Mouse (Mus musculus): Measurements from ENCODE around the gene Olfr469. TPM values are rescaled to one million over a fixed set of nuclear protein-coding genes. Genes with fewer than 3 reads are reported as not detected.
"Not testable (repeated sequence)": the region's sequence is repeated elsewhere in the genome, so short reads cannot be mapped to it uniquely, and the experiment has no call there.

Gene Olfr469
- total RNA-seq (2021) = not detected
- long read RNA-seq = 0 reads

DNA sequence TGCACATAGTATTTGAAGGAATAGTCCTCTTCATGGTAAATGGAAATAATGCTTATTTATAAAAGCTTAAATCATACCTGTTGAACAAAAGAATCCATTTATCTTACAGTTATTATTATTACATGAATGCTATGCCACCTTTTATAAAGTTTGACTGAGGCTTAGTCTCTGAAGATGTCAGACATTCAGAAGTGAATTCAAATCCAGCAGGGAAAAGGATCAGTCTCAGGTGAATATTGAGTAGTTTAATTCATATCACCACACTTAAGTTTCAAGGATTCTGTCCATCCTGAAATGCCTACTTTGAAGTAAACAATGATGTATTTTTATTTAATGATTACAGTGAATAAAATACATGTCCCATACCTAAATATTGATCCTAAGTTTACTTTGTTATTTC, at the start of gene Olfr469:
Gene Olfr469, minus strand, starts transcription at position 101 of the 400 bp plus-strand sequence.
- DNase-seq (ENCODE audit: low spot score in 2 of 2) = not testable (repeated sequence)

DNA sequence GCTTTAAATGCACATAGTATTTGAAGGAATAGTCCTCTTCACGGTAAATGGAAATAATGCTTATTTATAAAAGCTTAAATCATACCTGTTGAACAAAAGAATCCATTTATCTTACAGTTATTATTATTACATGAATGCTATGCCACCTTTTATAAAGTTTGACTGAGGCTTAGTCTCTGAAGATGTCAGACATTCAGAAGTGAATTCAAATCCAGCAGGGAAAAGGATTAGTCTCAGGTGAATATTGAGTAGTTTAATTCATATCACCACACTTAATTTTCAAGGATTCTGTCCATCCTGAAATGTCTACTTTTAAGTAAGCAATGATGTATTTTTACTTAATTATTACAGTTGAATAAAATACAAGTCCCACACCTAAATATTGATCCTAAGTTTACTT, 22.0 kb upstream of the Olfr469 start, which contains the start of gene Olfr470:
Gene Olfr470, minus strand, starts transcription at position 101 of the 400 bp plus-strand sequence.
- not testable (repeated sequence) for DNase-seq (ENCODE audit: low spot score in 2 of 2)

DNA sequence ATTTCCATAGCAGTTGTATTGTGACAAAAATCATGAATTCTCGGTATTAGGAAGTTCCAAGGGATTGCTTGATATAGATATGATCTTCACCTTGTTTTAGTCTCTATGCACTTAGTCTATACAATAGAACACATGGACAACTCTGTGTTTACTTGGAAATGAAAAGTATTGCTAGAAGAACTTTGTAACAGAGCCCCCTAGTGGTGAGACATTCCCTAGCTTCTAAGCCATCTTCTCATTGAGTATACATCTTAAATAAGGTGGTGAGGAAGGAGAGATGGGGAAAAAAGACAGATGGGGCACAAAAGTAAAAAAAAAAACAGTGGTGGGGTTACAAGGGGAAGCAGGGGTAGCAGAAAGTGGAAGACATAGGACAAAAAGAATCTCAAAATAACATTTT, 16.4 kb upstream of the Olfr469 start:
- DNase-seq (ENCODE audit: low spot score in 2 of 2) = no peak

DNA sequence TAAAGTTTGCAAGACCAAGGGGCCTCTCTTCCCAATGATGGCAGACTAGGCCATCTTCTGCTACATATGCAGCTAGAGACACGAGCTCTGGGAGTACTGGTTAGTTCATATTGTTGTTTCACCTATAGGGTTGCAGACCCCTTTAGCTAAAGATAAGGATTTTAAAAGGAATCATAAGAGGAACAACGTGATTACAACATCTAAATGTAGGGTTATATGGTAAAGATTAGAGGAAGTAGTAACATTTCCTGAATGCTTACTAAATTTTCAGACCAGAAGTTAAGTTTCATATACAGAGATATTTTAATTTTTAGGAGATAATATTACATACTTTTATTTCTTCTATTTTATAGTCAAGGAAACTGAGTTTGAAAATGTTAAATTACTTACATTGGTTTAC, 1.5 kb downstream of the Olfr469 start:
- DNase-seq (ENCODE audit: low spot score in 2 of 2) = not testable (repeated sequence)

DNA sequence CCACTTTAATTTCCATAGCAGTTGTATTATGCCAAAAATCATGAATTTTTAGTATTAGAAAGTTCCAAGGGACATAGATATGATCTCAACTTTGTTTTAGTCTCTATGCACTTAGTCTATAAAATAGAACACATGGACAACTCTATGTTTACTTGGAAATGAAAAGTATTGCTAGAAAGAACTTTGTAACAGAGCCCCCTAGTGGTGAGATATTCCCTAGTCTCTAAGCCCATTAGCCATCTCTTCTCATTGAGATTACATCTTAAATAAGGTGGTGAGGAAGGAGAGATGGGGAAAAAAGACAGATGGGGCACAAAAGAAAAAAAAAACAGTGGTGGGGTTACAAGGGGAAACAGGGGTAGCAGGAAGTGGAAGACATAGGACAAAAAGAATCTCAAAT, 5.9 kb downstream of the Olfr469 start:
- no peak for DNase-seq (ENCODE audit: low spot score in 2 of 2)

DNA sequence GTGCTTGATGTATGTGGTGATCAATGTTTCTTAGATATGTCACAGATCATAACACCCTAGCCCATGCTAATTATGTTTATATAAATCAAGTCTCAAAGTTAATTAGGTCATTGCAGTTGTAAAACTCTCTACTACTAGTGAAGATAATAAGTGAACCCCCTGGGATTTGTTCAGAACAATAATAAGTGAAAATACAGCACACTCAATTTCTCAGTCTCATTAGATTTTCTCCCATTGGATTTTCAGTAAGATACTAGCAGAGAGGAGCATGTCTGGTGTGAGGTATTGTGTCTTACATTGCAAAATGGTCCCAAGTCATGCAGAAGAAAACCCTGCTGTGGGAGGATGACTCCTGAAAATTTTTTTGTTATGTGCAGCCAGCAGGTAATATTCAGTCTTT, 13.4 kb downstream of the Olfr469 start, which contains the start of gene Olfr467:
Gene Olfr467, plus strand, starts transcription at position 301 of the 400 bp plus-strand sequence.
- DNase-seq (ENCODE audit: low spot score in 2 of 2) = no peak

GRCm38 (mm10) chr7:107802138-107802537, 23.2 kb downstream of the Olfr469 start:
- no peak for DNase-seq (ENCODE audit: low spot score in 2 of 2)

- no peak for DNase-seq (ENCODE audit: low spot score in 2 of 2)
These were observed 24.2 kb downstream of the Olfr469 start, which contains the start of gene Ovch2 for GRCm38 (mm10) chr7:107801108-107801507. Gene Ovch2, minus strand, starts transcription at chr7:107801208.

DNA sequence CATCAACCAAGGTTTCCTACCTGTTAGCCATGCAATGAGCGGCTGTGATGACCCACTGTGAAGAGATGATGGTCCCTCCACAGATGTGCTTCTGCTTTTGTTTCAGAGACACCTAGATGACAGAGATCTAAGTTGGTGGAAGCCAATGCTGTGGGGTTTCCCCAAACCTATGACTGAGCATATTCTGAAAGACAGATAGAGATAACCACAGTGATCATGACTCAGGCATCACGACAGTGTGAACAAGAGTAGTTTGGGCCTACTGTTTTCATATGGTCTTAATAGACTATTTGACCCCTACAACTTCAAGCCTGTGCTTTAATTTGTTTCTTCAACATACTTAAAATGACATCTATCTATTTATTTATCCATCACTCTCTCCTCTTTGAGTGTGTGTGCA, 28.8 kb downstream of the Olfr469 start:
- no peak for DNase-seq (ENCODE audit: low spot score in 2 of 2)

DNA sequence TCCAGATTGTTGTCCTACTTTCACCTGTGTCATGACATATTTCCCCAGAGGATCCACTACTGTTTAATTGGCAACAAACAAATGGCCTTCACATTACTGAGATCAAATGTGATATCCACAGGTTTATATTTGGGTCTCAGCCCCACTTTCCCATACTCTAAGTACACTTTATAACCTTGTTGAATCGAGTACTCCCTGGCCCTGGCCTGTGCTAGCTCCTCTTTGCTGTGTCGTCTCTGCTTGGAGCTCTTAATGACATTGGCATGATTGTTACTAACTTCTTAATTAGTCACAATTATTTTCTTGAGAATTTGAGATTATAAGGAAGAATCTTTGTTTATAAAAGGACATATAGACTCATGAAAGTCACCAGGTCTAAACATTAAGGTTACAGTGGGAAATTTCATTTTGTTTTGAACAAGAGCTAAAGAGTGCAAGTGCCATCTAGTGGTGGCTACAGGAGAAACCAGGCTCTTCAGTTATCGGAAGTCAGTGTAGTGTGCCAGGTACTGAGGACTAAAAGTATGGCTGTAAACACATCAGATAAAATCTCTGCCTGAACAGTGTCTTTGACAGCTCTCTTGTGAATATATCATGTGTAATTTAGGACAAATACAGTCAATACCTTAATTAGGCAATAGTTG, 37.2 kb downstream of the Olfr469 start:
- peak; percentile 11 to 17 for DNase-seq (ENCODE audit: low spot score in 2 of 2)

DNA sequence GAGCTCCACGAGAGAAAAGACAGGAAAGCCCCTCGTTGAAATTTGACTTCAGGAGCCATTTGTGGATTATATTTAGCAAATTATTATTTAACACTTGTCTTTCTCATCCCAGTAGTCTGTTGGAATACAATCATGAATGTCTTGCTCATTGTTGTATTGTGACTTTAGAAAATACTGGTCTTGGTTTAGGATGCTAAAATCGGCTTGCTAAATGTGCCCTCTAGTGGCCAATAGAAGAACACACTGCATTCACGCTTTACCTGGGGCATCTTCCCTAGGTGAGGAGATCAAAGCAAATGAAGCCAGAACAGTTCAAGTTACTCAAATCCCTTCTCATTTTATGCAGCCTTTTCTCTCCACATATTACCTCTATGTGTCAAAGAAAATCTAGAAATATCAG, 45.7 kb downstream of the Olfr469 start:
- no peak for DNase-seq (ENCODE audit: low spot score in 2 of 2)

DNA sequence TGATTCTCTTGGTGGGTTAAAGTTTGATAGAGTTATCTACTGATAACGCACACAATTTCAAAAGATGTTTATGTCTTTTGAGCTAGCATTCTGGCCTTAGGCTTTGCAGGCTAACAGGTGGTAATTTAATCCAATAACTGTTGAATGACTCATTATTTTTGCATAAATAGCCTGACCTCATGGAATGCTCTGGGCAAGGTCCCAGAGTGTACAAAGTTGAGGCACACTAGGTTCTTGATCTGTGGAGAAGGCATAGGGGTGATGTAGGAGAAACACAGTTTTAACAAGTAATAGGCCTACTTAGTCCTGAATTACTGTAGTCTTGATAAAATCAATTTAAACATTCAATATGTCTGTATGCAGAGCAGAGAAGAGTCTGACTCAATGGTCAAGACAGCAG, 47.1 kb downstream of the Olfr469 start:
- DNase-seq (ENCODE audit: low spot score in 2 of 2) = no peak

- DNase-seq (ENCODE audit: low spot score in 2 of 2) = no peak
These were observed 54.5 kb downstream of the Olfr469 start for GRCm38 (mm10) chr7:107770812-107771211.

Other genes starting within 250 kb of the Olfr469 start
- 1 to 10 TPM; 3.5 to 4.5 TPM for gene Ppfibp2, start 230.3 kb downstream of the Olfr469 start, total RNA-seq (2021)
- not detected for gene 5330417H12Rik, start 200.4 kb downstream of the Olfr469 start, total RNA-seq (2021)
- under 1 TPM in 1 of 2 experiments, not detected in 1; 0.30 TPM for gene Cyb5r2, start 67.5 kb downstream of the Olfr469 start, total RNA-seq (2021)
- not detected for gene Ovch2, start 24.3 kb downstream of the Olfr469 start, total RNA-seq (2021)
- gene Olfr467, start 13.3 kb downstream of the Olfr469 start, total RNA-seq (2021) = not detected
- gene Olfr470, start 21.9 kb upstream of the Olfr469 start, total RNA-seq (2021) = not detected
- gene Olfr472, start 72.4 kb upstream of the Olfr469 start, total RNA-seq (2021) = not detected
- not detected for gene Olfr473, start 104.9 kb upstream of the Olfr469 start, total RNA-seq (2021)
- not detected for gene Olfr474, start 129.1 kb upstream of the Olfr469 start, total RNA-seq (2021)
- gene Olfr476, start 139.3 kb upstream of the Olfr469 start, total RNA-seq (2021) = not detected
- gene Olfr477, start 161.2 kb upstream of the Olfr469 start, total RNA-seq (2021) = not detected
- not detected for gene Olfr478, start 208.4 kb upstream of the Olfr469 start, total RNA-seq (2021)
- not detected for gene Olfr479, start 225.2 kb upstream of the Olfr469 start, total RNA-seq (2021)
- not detected for gene Olfr480, start 241.8 kb upstream of the Olfr469 start, total RNA-seq (2021)

All from layer of hippocampus, postnatal 10 days (tissue).